Mouse (Mus musculus): ENCODE data around the gene Celf2. TPM values are rescaled to one million over a fixed set of nuclear protein-coding genes. Genes with fewer than 3 reads are reported as not detected.

Gene Celf2
- polyA plus RNA-seq, 1 experiment from 2014 or later, result 13.6 TPM

GRCm38 (mm10) chr2:7144871-7145270 lies 364.5 kb downstream of the Celf2 start:
- Histone ChIP-seq H3K9ac (no peak overlapping the region), H3K4me2 (no peak overlapping the region), H3K36me3 (no peaks in the 10 kb centered on the region), H3K27me3 (replicated peaks) (no peaks in the 10 kb centered on the region), H3K4me1 (no peaks in the 10 kb centered on the region), H3K27ac (no peak overlapping the region), H3K4me3 (no peak overlapping the region), H3K9me3 (replicated peaks) (no peaks in the 10 kb centered on the region)
- ATAC-seq, result no peak
- WGBS (ENCODE audit: insufficient replicate concordance), result 63% methylated on average over 1 of the region's 1 CpGs

- Histone ChIP-seq H3K9ac (no peak overlapping the region), H3K27ac (no peak overlapping the region), H3K4me1 (no peaks in the 10 kb centered on the region), H3K4me2 (no peak overlapping the region), H3K27me3 (replicated peaks) (no peaks in the 10 kb centered on the region), H3K9me3 (replicated peaks) (no peaks in the 10 kb centered on the region), H3K36me3 (no peaks in the 10 kb centered on the region), H3K4me3 (no peak overlapping the region)
- ATAC-seq, result no peak
- WGBS (ENCODE audit: insufficient replicate concordance), result 63% methylated on average over 2 of the region's 2 CpGs
Observed at GRCm38 (mm10) chr2:7123366-7123765, 386.0 kb downstream of the Celf2 start.

GRCm38 (mm10) chr2:7115801-7116200 lies 393.6 kb downstream of the Celf2 start:
- Histone ChIP-seq H3K27me3 (replicated peaks) (no peaks in the 10 kb centered on the region), H3K9ac (no peak overlapping the region), H3K4me3 (no peak overlapping the region), H3K4me1 (no peaks in the 10 kb centered on the region), H3K4me2 (no peak overlapping the region), H3K27ac (no peak overlapping the region), H3K36me3 (no peaks in the 10 kb centered on the region), H3K9me3 (replicated peaks) (no peaks in the 10 kb centered on the region)
- 33% methylated on average over 2 of the region's 2 CpGs for WGBS (ENCODE audit: insufficient replicate concordance)
- no peak for ATAC-seq

- Histone ChIP-seq H3K36me3 (no peaks in the 10 kb centered on the region), H3K27me3 (replicated peaks) (no peaks in the 10 kb centered on the region), H3K9me3 (replicated peaks) (no peaks in the 10 kb centered on the region), H3K9ac (no peak overlapping the region), H3K4me1 (no peaks in the 10 kb centered on the region), H3K4me3 (no peak overlapping the region), H3K27ac (no peak overlapping the region), H3K4me2 (no peak overlapping the region)
- 57% methylated on average over 3 of the region's 3 CpGs for WGBS (ENCODE audit: insufficient replicate concordance)
- ATAC-seq, result no peak
Observed at GRCm38 (mm10) chr2:7115161-7115560, 394.2 kb downstream of the Celf2 start.

GRCm38 (mm10) chr2:7113738-7114137 lies 395.6 kb downstream of the Celf2 start:
- no peaks in the 10 kb centered on the region for H3K9me3 ChIP-seq (replicated peaks)
- H3K27me3 ChIP-seq (replicated peaks), result no peaks in the 10 kb centered on the region
- no peak overlapping the region for H3K4me2 ChIP-seq
- H3K4me3 ChIP-seq, result no peak overlapping the region
- no peak overlapping the region for H3K9ac ChIP-seq
- 66% methylated on average over 4 of the region's 4 CpGs for WGBS (ENCODE audit: insufficient replicate concordance)
- H3K36me3 ChIP-seq, result no peaks in the 10 kb centered on the region
- H3K4me1 ChIP-seq, result no peaks in the 10 kb centered on the region
- no peak for ATAC-seq
- no peak overlapping the region for H3K27ac ChIP-seq

GRCm38 (mm10) chr2:7112156-7112813 lies 397.1 kb downstream of the Celf2 start:
- no peak for ATAC-seq
- WGBS (ENCODE audit: insufficient replicate concordance), result 32% methylated on average over 4 of the region's 4 CpGs
- H3K4me1 ChIP-seq, result no peaks in the 10 kb centered on the region

GRCm38 (mm10) chr2:7093414-7093813 lies 415.9 kb downstream of the Celf2 start:
- no peak for ATAC-seq

More at GRCm38 (mm10) chr2:7112156-7112813, 397.1 kb downstream of the Celf2 start:
- Histone ChIP-seq H3K9me3 (replicated peaks) (no peaks in the 10 kb centered on the region), H3K36me3 (no peaks in the 10 kb centered on the region), H3K4me3 (no peak overlapping the region), H3K9ac (no peak overlapping the region), H3K27ac (no peak overlapping the region), H3K27me3 (replicated peaks) (no peaks in the 10 kb centered on the region), H3K4me2 (no peak overlapping the region)

GRCm38 (mm10) chr2:7092641-7093040 lies 416.7 kb downstream of the Celf2 start:
- WGBS (ENCODE audit: insufficient replicate concordance), result 67% methylated on average over 5 of the region's 5 CpGs
- no peak overlapping the region for H3K4me2 ChIP-seq
- no peaks in the 10 kb centered on the region for H3K36me3 ChIP-seq
- ATAC-seq, result no peak
- no peaks in the 10 kb centered on the region for H3K4me1 ChIP-seq
- no peak overlapping the region for H3K4me3 ChIP-seq
- H3K27ac ChIP-seq, result no peak overlapping the region
- H3K9me3 ChIP-seq (replicated peaks), result no peaks in the 10 kb centered on the region
- no peak overlapping the region for H3K9ac ChIP-seq
- no peaks in the 10 kb centered on the region for H3K27me3 ChIP-seq (replicated peaks)

More at GRCm38 (mm10) chr2:7093414-7093813, 415.9 kb downstream of the Celf2 start:
- Histone ChIP-seq H3K27me3 (replicated peaks) (no peaks in the 10 kb centered on the region), H3K4me1 (no peaks in the 10 kb centered on the region), H3K4me3 (no peak overlapping the region), H3K9me3 (replicated peaks) (no peaks in the 10 kb centered on the region), H3K36me3 (no peaks in the 10 kb centered on the region), H3K9ac (no peak overlapping the region), H3K27ac (no peak overlapping the region), H3K4me2 (no peak overlapping the region)
- 57% methylated on average over 3 of the region's 3 CpGs for WGBS (ENCODE audit: insufficient replicate concordance)

- Histone ChIP-seq H3K27ac (no peak overlapping the region), H3K36me3 (no peaks in the 10 kb centered on the region), H3K27me3 (replicated peaks) (no peaks in the 10 kb centered on the region), H3K9ac (no peak overlapping the region), H3K4me1 (no peaks in the 10 kb centered on the region), H3K4me3 (no peak overlapping the region), H3K9me3 (replicated peaks) (no peaks in the 10 kb centered on the region), H3K4me2 (no peak overlapping the region)
- ATAC-seq, result no peak
- 28% methylated on average over 1 of the region's 1 CpGs for WGBS (ENCODE audit: insufficient replicate concordance)
Observed at GRCm38 (mm10) chr2:7090496-7090895, 418.9 kb downstream of the Celf2 start.

- Histone ChIP-seq H3K9ac (no peak overlapping the region), H3K9me3 (replicated peaks) (no peaks in the 10 kb centered on the region), H3K4me3 (no peak overlapping the region), H3K4me1 (no peaks in the 10 kb centered on the region), H3K27me3 (replicated peaks) (no peaks in the 10 kb centered on the region), H3K36me3 (no peaks in the 10 kb centered on the region), H3K27ac (no peak overlapping the region), H3K4me2 (no peak overlapping the region)
- ATAC-seq, result no peak
- 44% methylated on average over 7 of the region's 7 CpGs for WGBS (ENCODE audit: insufficient replicate concordance)
Observed at GRCm38 (mm10) chr2:7089069-7089834, 420.1 kb downstream of the Celf2 start.

GRCm38 (mm10) chr2:7088536-7088935 lies 420.8 kb downstream of the Celf2 start:
- ATAC-seq, result no peak
- Histone ChIP-seq H3K27me3 (replicated peaks) (no peaks in the 10 kb centered on the region), H3K4me2 (no peak overlapping the region), H3K9ac (no peak overlapping the region), H3K36me3 (no peaks in the 10 kb centered on the region), H3K27ac (no peak overlapping the region), H3K4me3 (no peak overlapping the region), H3K9me3 (replicated peaks) (no peaks in the 10 kb centered on the region), H3K4me1 (no peaks in the 10 kb centered on the region)
- 33% methylated on average over 4 of the region's 4 CpGs for WGBS (ENCODE audit: insufficient replicate concordance)

- 67% methylated on average over 14 of the region's 14 CpGs for WGBS (ENCODE audit: insufficient replicate concordance)
- Histone ChIP-seq H3K4me1 (no peaks in the 10 kb centered on the region), H3K27me3 (replicated peaks) (no peaks in the 10 kb centered on the region), H3K4me2 (no peak overlapping the region), H3K27ac (no peak overlapping the region), H3K4me3 (no peak overlapping the region), H3K9me3 (replicated peaks) (no peaks in the 10 kb centered on the region), H3K9ac (no peak overlapping the region), H3K36me3 (no peaks in the 10 kb centered on the region)
- ATAC-seq, result no peak
Observed at GRCm38 (mm10) chr2:7087480-7087879, 421.9 kb downstream of the Celf2 start.
